Mouse (Mus musculus) 3134 (cell line): ENCODE results near the gene Gfer.

Experiments used
- DNase-seq: peaks from one replicate; pipeline ENCODE4 v3.0.0-alpha.2; 2011; ENCODE audit warnings: low spot score; ENCODE audit not compliant: insufficient read length; ENCODE audit errors: extremely low read depth

The Gfer gene

GRCm38 (mm10) chr17:24696011-24696697 is at the start of gene Gfer, which contains the start of gene Noxo1:
Gfer (minus strand) TSS chr17:24696156.
Noxo1 (plus strand) TSS chr17:24696234.
- peak; percentile 88 for DNase-seq

- no peak for DNase-seq
Observed at GRCm38 (mm10) chr17:24744381-24744780, 48.4 kb upstream of the Gfer start.

- DNase-seq = no peak
Observed at GRCm38 (mm10) chr17:24743896-24744295, 47.9 kb upstream of the Gfer start.

GRCm38 (mm10) chr17:24742307-24742706 is 46.4 kb upstream of the Gfer start:
- DNase-seq = no peak

GRCm38 (mm10) chr17:24739926-24740325 is 44.0 kb upstream of the Gfer start:
- no peak for DNase-seq

GRCm38 (mm10) chr17:24738238-24738637 is 42.3 kb upstream of the Gfer start:
- no peak for DNase-seq

- no peak for DNase-seq
Observed at GRCm38 (mm10) chr17:24737135-24737810, 41.3 kb upstream of the Gfer start.

- peak; percentile 94 for DNase-seq
Observed at GRCm38 (mm10) chr17:24736330-24737051, 40.5 kb upstream of the Gfer start, which contains the start of gene Msrb1. Msrb1 (plus strand) TSS chr17:24736642.

- DNase-seq = no peak
Observed at GRCm38 (mm10) chr17:24735446-24735845, 39.5 kb upstream of the Gfer start.

GRCm38 (mm10) chr17:24734513-24734912 is 38.6 kb upstream of the Gfer start:
- no peak for DNase-seq

GRCm38 (mm10) chr17:24733434-24734050 is 37.6 kb upstream of the Gfer start:
- peak; percentile 40 for DNase-seq

GRCm38 (mm10) chr17:24732233-24732935 is 36.4 kb upstream of the Gfer start:
- DNase-seq = no peak

- no peak for DNase-seq
Observed at GRCm38 (mm10) chr17:24730787-24731186, 34.8 kb upstream of the Gfer start.

GRCm38 (mm10) chr17:24729067-24729466 is 33.1 kb upstream of the Gfer start:
- DNase-seq = no peak

GRCm38 (mm10) chr17:24728184-24728583 is 32.2 kb upstream of the Gfer start:
- no peak for DNase-seq

GRCm38 (mm10) chr17:24727618-24728017 is 31.7 kb upstream of the Gfer start, which contains the start of gene Rpl3l:
Rpl3l (plus strand) TSS chr17:24727820.
- no peak for DNase-seq

GRCm38 (mm10) chr17:24725637-24726390 is 29.9 kb upstream of the Gfer start:
- no peak for DNase-seq

GRCm38 (mm10) chr17:24724184-24724583 is 28.2 kb upstream of the Gfer start, which contains the start of gene Ndufb10:
Ndufb10 (minus strand) TSS chr17:24724478.
- peak; percentile 92 for DNase-seq

- no peak for DNase-seq
Observed at GRCm38 (mm10) chr17:24723881-24724180, 27.9 kb upstream of the Gfer start.
